In genomic region chr16:11132839-11133238, GRCm38 (mm10) we compare ENCODE assay signal across 8 mouse cellular contexts. TPM values are rescaled to one million over a fixed set of nuclear protein-coding genes. Genes with fewer than 3 reads are reported as not detected.
DNase-seq lines count a peak whose midpoint lies in the region; ATAC-seq and TF ChIP-seq lines count a peak whose summit lies in the region.

No protein-coding gene starts in this region.

- H3K36me3 ChIP-seq in G1E (replicated peaks): peaks cover 49% of the 10 kb centered on the region
- H3K36me3 ChIP-seq in hindbrain, embryonic 10.5 days: peaks cover 19% of the 10 kb centered on the region

- ATAC-seq in G1E (ENCODE audit: extremely low read depth, insufficient number of reproducible peaks, low FRiP score, poor library complexity, severe bottlenecking): no peak

- no peaks in the 10 kb centered on the region for H3K9me3 ChIP-seq in G1E (replicated peaks)
- H3K9me3 ChIP-seq in hindbrain, embryonic 10.5 days: no peaks in the 10 kb centered on the region

- peaks cover 37% of the 10 kb centered on the region for H3K4me1 ChIP-seq in G1E (ENCODE audit: insufficient read depth, low read depth, low read length)
- peaks cover 27% of the 10 kb centered on the region for H3K4me1 ChIP-seq in hindbrain, embryonic 10.5 days (replicated peaks)

- no peak for DNase-seq in gastrocnemius, adult 2 months
- no peak for DNase-seq in gastrocnemius, adult 8-10 months (ENCODE audit: low spot score in 2 of 2)
- DNase-seq in G1E (ENCODE audit: low spot score): no peak
- DNase-seq in hindbrain, embryonic 10.5 days (ENCODE audit: low spot score): no peak
- peak; percentile 8 for DNase-seq in lung, postnatal 36 days
- no peak for DNase-seq in natural killer cell, adult 2 months (ENCODE audit: low spot score in 2 of 2)
- DNase-seq in gastrocnemius, postnatal 25 days: no peak
- DNase-seq in MN1 (ENCODE audit: low spot score): no peak

- 42% methylated on average over 2 of the region's 2 CpGs for WGBS in hindbrain, embryonic 10.5 days

- intact Hi-C loops in gastrocnemius, adult 2 months (cut with DNase I): no loop called here

- peak overlapping the region; percentile 98; the same call in 1 of the 2 replicates for H3K27ac ChIP-seq in gastrocnemius, adult 2 months
- H3K27ac ChIP-seq in hindbrain, embryonic 10.5 days: no peak overlapping the region

- no peak for TF ChIP-seq CTCF in gastrocnemius, adult 2 months (IDR thresholded peaks at IDR 0.05)
- TF ChIP-seq CTCF in G1E (IDR thresholded peaks at IDR 0.05; ENCODE audit: low read depth, low read length): no peak

- no peaks in the 10 kb centered on the region for H3K27me3 ChIP-seq in G1E (ENCODE audit: insufficient read depth, low read length)
- H3K27me3 ChIP-seq in hindbrain, embryonic 10.5 days (ENCODE audit: insufficient read depth, poor library complexity, severe bottlenecking): no peaks in the 10 kb centered on the region

- H3K4me3 ChIP-seq in gastrocnemius, adult 2 months: peak overlapping the region; percentile 85
- peak overlapping the region; percentile 97; the same call in 1 of the 2 replicates for H3K4me3 ChIP-seq in G1E (ENCODE audit: low read depth, low read length)
- peak overlapping the region; percentile 98 for H3K4me3 ChIP-seq in hindbrain, embryonic 10.5 days

RNA-seq across cellular contexts. Expression of gene Txndc11, which starts 1.6 kb away (rescaled TPM):
- 1 to 10 TPM; 8.1 to 8.3 TPM for total RNA-seq in gastrocnemius, adult 2 months (2021)
- 1 to 10 TPM; 4.6 to 8.5 (median 7.0) TPM for total RNA-seq in gastrocnemius, adult 8-10 months (2022)
- 29.9 and 43.3 TPM in 2 replicates for total RNA-seq in G1E (2014; fragmentation: Nextera tagmentation)
- total RNA-seq in G1E (2017): 23.7 and 27.0 TPM in 2 replicates
- polyA plus RNA-seq in G1E (2012): 19.2 and 23.1 TPM in 2 replicates
- 28.4 and 28.7 TPM in 2 replicates for polyA plus RNA-seq in hindbrain, embryonic 10.5 days (2016; fragmentation: Nextera tagmentation; extraction: Ambion mirVana)
- 10 to 100 TPM in 1 of 2 experiments, 1 to 10 TPM in 1; 8.9 to 10.1 TPM for total RNA-seq in gastrocnemius, postnatal 25 days (2021)

RNA-seq across cellular contexts. Expression of gene Zc3h7a, which starts 43.4 kb away (rescaled TPM):
- 10 to 100 TPM; 17.0 to 20.0 TPM for total RNA-seq in gastrocnemius, adult 2 months (2021)
- 10 to 100 TPM in 3 of 4 experiments, 1 to 10 TPM in 1; 9.7 to 15.8 (median 13.5) TPM for total RNA-seq in gastrocnemius, adult 8-10 months (2022)
- total RNA-seq in G1E (2014; fragmentation: Nextera tagmentation) (270 and 306 TPM in 2 replicates), G1E (2017) (228 and 262 TPM in 2 replicates)
- 9.1 and 12.0 TPM in 2 replicates for polyA plus RNA-seq in G1E (2012)
- polyA plus RNA-seq in hindbrain, embryonic 10.5 days (2016; fragmentation: Nextera tagmentation; extraction: Ambion mirVana): 85.7 and 89.3 TPM in 2 replicates
- total RNA-seq in gastrocnemius, postnatal 25 days (2021): 10 to 100 TPM; 18.0 to 18.5 TPM

Comparison
In these comparisons a context has a peak if more than half of its experiments do, and no peak if none do; other contexts are left out.
1. RNA of gene Zc3h7a, which starts 43.4 kb away (total RNA-seq): 228 to 306 TPM in G1E; 17.0 to 20.0 TPM in gastrocnemius, adult 2 months, 18.0 to 18.5 TPM in gastrocnemius, postnatal 25 days and 9.7 to 15.8 TPM in gastrocnemius, adult 8-10 months; every median in the first group is over 10 times any median in the second.
2. Peak in every context shown above with its lines, with median percentiles within 50 percentile points of each other: H3K4me3 ChIP-seq.